Comparison of ENCODE assay signal across 9 mouse cellular contexts in genomic region chrX:166316552-166317375, GRCm38 (mm10).
A peak's percentile ranks its signal among the peaks of the same experiment; 100 is the strongest.
DNase-seq lines count a peak whose midpoint lies in the region; ATAC-seq and TF ChIP-seq lines count a peak whose summit lies in the region.
"Had no signal": no experiment of that assay in that cellular context is flagged by ENCODE, and none has a peak within 500 bp of the region (broad histone marks: within the 10 kb centered on the region; RNA-seq: fewer than 3 reads in every experiment).

No protein-coding gene starts in this region.

- no peak overlapping the region for H3K4me2 ChIP-seq in hindbrain, embryonic 11.5 days (replicated peaks; ENCODE audit: low read depth, low read length)
- H3K4me2 ChIP-seq in forebrain, embryonic 12.5 days = no peak overlapping the region
- H3K4me2 ChIP-seq in liver, postnatal 0 days (ENCODE audit: low read depth, low read length) = no peak overlapping the region

- H3K27ac ChIP-seq in hindbrain, embryonic 11.5 days (ENCODE audit: low read depth, low read length) = no peak overlapping the region
- no peak overlapping the region for H3K27ac ChIP-seq in hindbrain, embryonic 10.5 days
- H3K27ac ChIP-seq in forebrain, embryonic 12.5 days = peak overlapping the region; percentile 81
- H3K27ac ChIP-seq in liver, postnatal 0 days (ENCODE audit: low read depth) = no peak overlapping the region
- H3K27ac ChIP-seq: kidney, postnatal 0 days had no signal

- no peaks in the 10 kb centered on the region for H3K9me3 ChIP-seq in hindbrain, embryonic 11.5 days (ENCODE audit: control insufficient read depth, low read length)
- no peaks in the 10 kb centered on the region for H3K9me3 ChIP-seq in hindbrain, embryonic 10.5 days
- no peaks in the 10 kb centered on the region for H3K9me3 ChIP-seq in forebrain, embryonic 12.5 days
- H3K9me3 ChIP-seq in liver, postnatal 0 days (ENCODE audit: low read length) = no peaks in the 10 kb centered on the region

- no peak overlapping the region for H3K9ac ChIP-seq in hindbrain, embryonic 11.5 days (ENCODE audit: low read depth, low read length)
- H3K9ac ChIP-seq in forebrain, embryonic 12.5 days = no peak overlapping the region
- H3K9ac ChIP-seq in liver, postnatal 0 days (replicated peaks) = no peak overlapping the region

- 49% methylated on average over 7 of the region's 7 CpGs for WGBS in hindbrain, embryonic 11.5 days
- 71% methylated on average over 7 of the region's 7 CpGs for WGBS in hindbrain, embryonic 10.5 days
- WGBS in forebrain, embryonic 12.5 days = 31% methylated on average over 7 of the region's 7 CpGs
- WGBS in liver, postnatal 0 days (ENCODE audit: insufficient replicate concordance) = 41% methylated on average over 7 of the region's 7 CpGs

- H3K36me3 ChIP-seq in hindbrain, embryonic 11.5 days (ENCODE audit: control insufficient read depth, insufficient read depth, low read length) = no peaks in the 10 kb centered on the region
- H3K36me3 ChIP-seq in hindbrain, embryonic 10.5 days = no peaks in the 10 kb centered on the region
- no peaks in the 10 kb centered on the region for H3K36me3 ChIP-seq in forebrain, embryonic 12.5 days (replicated peaks)
- no peaks in the 10 kb centered on the region for H3K36me3 ChIP-seq in liver, postnatal 0 days (replicated peaks; ENCODE audit: insufficient read depth, low read length)

- peaks cover 7% of the 10 kb centered on the region; the same call in 1 of the 2 replicates for H3K27me3 ChIP-seq in hindbrain, embryonic 11.5 days (ENCODE audit: control insufficient read depth, insufficient read depth, low read length)
- peaks cover 69% of the 10 kb centered on the region for H3K27me3 ChIP-seq in hindbrain, embryonic 10.5 days (ENCODE audit: insufficient read depth, poor library complexity, severe bottlenecking)
- peaks cover 30% of the 10 kb centered on the region for H3K27me3 ChIP-seq in forebrain, embryonic 12.5 days
- H3K27me3 ChIP-seq in liver, postnatal 0 days (ENCODE audit: insufficient read depth, low read length) = no peaks in the 10 kb centered on the region

- no peak for TF ChIP-seq CTCF in liver, postnatal 0 days (IDR thresholded peaks at IDR 0.05; ENCODE audit: low read depth)

- no peak overlapping the region for H3K4me3 ChIP-seq in hindbrain, embryonic 11.5 days (ENCODE audit: low read depth, low read length)
- H3K4me3 ChIP-seq in hindbrain, embryonic 10.5 days = no peak overlapping the region
- no peak overlapping the region for H3K4me3 ChIP-seq in forebrain, embryonic 12.5 days (replicated peaks)
- no peak overlapping the region for H3K4me3 ChIP-seq in liver, postnatal 0 days (ENCODE audit: low read depth, low read length)

- no peaks in the 10 kb centered on the region for H3K4me1 ChIP-seq in hindbrain, embryonic 11.5 days (replicated peaks; ENCODE audit: control insufficient read depth, insufficient read depth, low read length)
- H3K4me1 ChIP-seq in hindbrain, embryonic 10.5 days (replicated peaks) = no peaks in the 10 kb centered on the region
- peaks cover 10% of the 10 kb centered on the region for H3K4me1 ChIP-seq in forebrain, embryonic 12.5 days
- H3K4me1 ChIP-seq in liver, postnatal 0 days (ENCODE audit: insufficient read depth) = no peaks in the 10 kb centered on the region

- DNase-seq in hindbrain, embryonic 11.5 days (ENCODE audit: low spot score) = peak; percentile 10
- DNase-seq in hindbrain, embryonic 10.5 days (ENCODE audit: low spot score) = no peak
- DNase-seq in left cerebral cortex, postnatal 10 days (ENCODE audit: extremely low spot score in 1 of 2, low spot score in 2 of 2) = peak; percentile 34 to 63
- peak; percentile 39 for DNase-seq in right cerebral cortex, postnatal 25 days
- DNase-seq in liver, postnatal 0 days = no peak
- DNase-seq in gastrocnemius, adult 8-10 months (ENCODE audit: low spot score in 2 of 2) = no peak
- no peak for DNase-seq in testis, postnatal 14 days (ENCODE audit: low spot score)

- intact Hi-C loops in left cerebral cortex, postnatal 10 days (cut with DNase I) = no loop called here

- no peak for TF ChIP-seq EP300 in liver, postnatal 0 days (IDR thresholded peaks at IDR 0.05; ENCODE audit: low read depth)

- ATAC-seq in hindbrain, embryonic 11.5 days (ENCODE audit: low FRiP score) = peak; percentile 75
- peak; percentile 86 for ATAC-seq in forebrain, embryonic 12.5 days (ENCODE audit: low FRiP score)
- ATAC-seq in liver, postnatal 0 days = no peak

Comparison
In these comparisons a context has a peak if more than half of its experiments do, and no peak if none do; other contexts are left out.
1. DNase-seq: peak in hindbrain, embryonic 11.5 days (single experiment), left cerebral cortex, postnatal 10 days (2 of 2) and right cerebral cortex, postnatal 25 days (single experiment); none in hindbrain, embryonic 10.5 days (single experiment), liver, postnatal 0 days (single experiment), gastrocnemius, adult 8-10 months (0 of 2) and testis, postnatal 14 days (single experiment).